Mouse (Mus musculus) limb, embryonic 15.5 days (tissue): Measurements from ENCODE around the gene Srgap3. TPM values are rescaled to one million over a fixed set of nuclear protein-coding genes. Genes with fewer than 3 reads are reported as not detected.
A peak's percentile ranks its signal among the peaks of the same experiment; 100 is the strongest.

Source experiments
- ATAC-seq: fragments of 200-750 bp; cut with Nextera tagmentation; 2 replicates; pipeline ENCODE4 v1.8.0; 2017; ENCODE audit warnings: low read depth, moderate TSS enrichment; ENCODE audit not compliant: insufficient number of reproducible peaks, low FRiP score, low TSS enrichment
- H3K27ac ChIP-seq: fragments of 300-500 bp; sonication (generic); 2 replicates; pipeline ENCODE4 v1.5.1; 2015; ENCODE audit warnings: moderate library complexity, mild to moderate bottlenecking, inconsistent platforms
- H3K27me3 ChIP-seq: fragments of 300-500 bp; sonication (generic); 2 replicates; pipeline ENCODE4 v1.6.1; 2015; ENCODE audit warnings: inconsistent platforms
- H3K36me3 ChIP-seq: fragments of 300-500 bp; sonication (generic); 2 replicates; pipeline ENCODE4 v1.6.1; 2015; ENCODE audit warnings: inconsistent platforms
- H3K4me1 ChIP-seq: fragments of 300-500 bp; sonication (generic); 2 replicates; pipeline ENCODE4 v1.6.1; 2015; ENCODE audit warnings: inconsistent platforms
- H3K4me2 ChIP-seq: fragments of 300-500 bp; sonication (generic); 2 replicates; pipeline ENCODE4 v1.6.1; 2015; ENCODE audit warnings: mild to moderate bottlenecking, inconsistent platforms
- H3K4me3 ChIP-seq: fragments of 300-500 bp; sonication (generic); 2 replicates; pipeline ENCODE4 v1.5.1; 2015; ENCODE audit warnings: mild to moderate bottlenecking, inconsistent platforms
- H3K9ac ChIP-seq: fragments of 300-500 bp; sonication (generic); 2 replicates; pipeline ENCODE4 v1.6.1; 2015; ENCODE audit warnings: inconsistent platforms
- H3K9me3 ChIP-seq: fragments of 300-500 bp; sonication (generic); 2 replicates; pipeline ENCODE4 v1.6.1; 2016; ENCODE audit warnings: inconsistent platforms
- WGBS: fragments of 180-500 bp; shearing (Covaris S2); methylation state at CpG from one replicate; pipeline ENCODE4 v1.1.7; 2015; 5-methylcytosine and 5-hydroxymethylcytosine counted together
- polyA plus RNA-seq: library from polyadenylated mRNA; unstranded; fragments of >200 nt; fragmentation: Nextera tagmentation; extraction: Ambion mirVana; gene quantifications from 2 replicates; pipeline ENCODE4 v1.2.1, GENCODE M21; 2015

Srgap3 gene
- polyA plus RNA-seq: 5.1 and 6.0 TPM in 2 replicates

- peak within 1 kb of the TSS; percentile 58 for H3K9ac ChIP-seq
- 1% methylated on average over 31 of the region's 31 CpGs for WGBS
- peaks cover 45% of the 10 kb centered on the region for H3K4me1 ChIP-seq
- H3K4me3 ChIP-seq: peak within 1 kb of the TSS; percentile 63
- H3K36me3 ChIP-seq: 0 out of 2 replicates have a peak, but pooled peaks cover 4% of the 10 kb centered on the region
- H3K27ac ChIP-seq: peak within 1 kb of the TSS; percentile 87
- peak within 1 kb of the TSS; percentile 81 for H3K4me2 ChIP-seq
- peak; percentile 88 for ATAC-seq
- H3K27me3 ChIP-seq: no peaks in the 10 kb centered on the region
- no peaks in the 10 kb centered on the region for H3K9me3 ChIP-seq
These were observed at the start of gene Srgap3 for GRCm38 (mm10) chr6:112946895-112947436. Gene Srgap3, minus strand, starts transcription at chr6:112947266.

DNA sequence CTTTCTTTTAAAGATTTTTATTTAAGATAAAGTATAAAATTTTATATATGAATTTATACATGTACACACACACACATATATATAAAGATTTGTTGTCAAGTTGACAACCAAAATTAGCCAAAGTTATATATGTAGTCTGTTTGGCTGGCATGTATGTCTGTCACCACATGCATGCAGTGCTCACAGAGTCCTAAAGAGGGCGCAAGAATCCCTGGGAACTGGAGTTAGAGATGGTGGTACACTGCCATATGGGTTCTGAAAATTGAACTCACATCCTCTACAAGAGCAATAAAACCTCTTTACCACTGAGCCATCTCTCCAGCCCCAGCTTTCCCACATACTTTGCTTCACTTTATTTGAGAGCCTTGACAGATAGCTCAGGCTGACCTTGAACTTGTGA lies 48.6 kb upstream of the Srgap3 start:
- no peak overlapping the region for H3K4me2 ChIP-seq
- WGBS: 32% methylated on average over 1 of the region's 1 CpGs
- H3K36me3 ChIP-seq: no peaks in the 10 kb centered on the region
- no peak for ATAC-seq
- H3K27ac ChIP-seq: no peak overlapping the region
- H3K27me3 ChIP-seq: no peaks in the 10 kb centered on the region
- H3K9me3 ChIP-seq: no peaks in the 10 kb centered on the region
- no peak overlapping the region for H3K4me3 ChIP-seq
- no peaks in the 10 kb centered on the region for H3K4me1 ChIP-seq
- no peak overlapping the region for H3K9ac ChIP-seq

DNA sequence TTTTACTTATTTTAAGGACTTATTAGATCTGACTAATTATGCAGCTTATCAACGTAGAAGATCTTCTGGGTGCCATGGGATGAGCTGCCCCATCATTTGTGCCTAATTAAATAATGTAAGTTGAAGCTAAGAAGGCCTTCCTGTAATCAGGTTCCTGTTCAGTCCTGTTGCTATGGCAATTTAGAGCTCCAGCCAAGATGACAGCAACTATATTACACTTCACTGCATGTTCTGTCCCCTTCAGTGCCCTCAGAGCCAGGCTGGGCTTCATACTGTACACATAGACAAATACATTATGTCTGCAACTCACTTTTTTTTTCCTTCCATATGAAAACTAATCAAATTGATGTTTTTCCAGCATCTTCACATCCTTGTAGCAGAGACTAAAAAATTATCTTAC lies 43.1 kb upstream of the Srgap3 start:
- Histone ChIP-seq H3K9ac (no peak overlapping the region), H3K27me3 (no peaks in the 10 kb centered on the region), H3K9me3 (no peaks in the 10 kb centered on the region), H3K4me1 (no peaks in the 10 kb centered on the region), H3K4me3 (no peak overlapping the region), H3K27ac (no peak overlapping the region), H3K4me2 (no peak overlapping the region), H3K36me3 (no peaks in the 10 kb centered on the region)
- WGBS: 56% methylated on average over 1 of the region's 1 CpGs
- ATAC-seq: no peak

DNA sequence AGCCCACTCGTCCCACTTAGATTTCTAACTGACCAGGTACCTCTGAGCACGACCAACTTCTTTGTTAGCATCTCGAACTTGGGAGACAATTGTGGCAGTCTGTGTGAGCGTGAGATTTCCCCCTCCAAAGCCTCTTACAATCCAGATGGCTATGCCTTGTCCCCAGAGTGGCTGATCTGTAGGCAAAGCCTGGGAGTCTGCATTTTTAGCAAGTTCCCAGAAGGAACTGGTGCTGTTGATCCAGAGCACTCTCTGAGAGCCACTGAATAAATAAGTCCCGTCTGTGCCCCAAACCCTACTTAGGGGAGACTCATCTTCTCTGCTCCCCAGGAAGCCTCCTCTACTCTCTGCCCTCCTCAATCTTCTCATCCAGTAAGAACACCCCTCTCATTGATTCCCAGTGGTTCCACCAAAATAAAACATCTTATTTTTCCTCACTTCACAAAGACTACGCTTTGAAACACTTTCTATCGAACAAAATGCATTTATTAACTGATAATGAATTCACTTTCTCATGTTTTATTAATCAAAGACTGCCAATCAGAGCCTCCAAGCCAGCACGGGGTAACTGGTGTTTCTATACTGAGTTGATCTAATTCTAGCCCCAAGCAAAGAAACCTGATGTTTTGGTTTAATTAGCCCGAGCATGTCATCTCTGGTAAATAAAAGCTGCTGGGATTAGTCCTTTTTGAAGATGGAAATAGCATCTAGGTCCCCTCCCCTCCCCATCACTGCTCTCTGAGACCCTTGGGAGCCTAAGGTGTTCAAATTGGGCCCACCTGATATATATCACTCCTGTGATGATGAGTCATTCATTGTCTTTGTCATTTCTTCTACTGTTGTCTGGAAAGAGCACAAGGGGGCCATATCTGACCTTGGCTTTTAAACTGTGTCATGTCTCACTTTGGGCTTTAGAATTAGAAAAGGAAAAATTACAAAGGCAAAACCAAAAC lies 38.6 kb upstream of the Srgap3 start:
- ATAC-seq: no peak
- Histone ChIP-seq H3K4me3 (no peak overlapping the region), H3K4me2 (no peak overlapping the region), H3K4me1 (peaks cover 6% of the 10 kb centered on the region; the same call in 1 of the 2 replicates), H3K27ac (no peak overlapping the region), H3K9me3 (no peaks in the 10 kb centered on the region), H3K36me3 (no peaks in the 10 kb centered on the region), H3K9ac (no peak overlapping the region), H3K27me3 (no peaks in the 10 kb centered on the region)
- WGBS: 54% methylated on average over 9 of the region's 9 CpGs

GRCm38 (mm10) chr6:112982241-112982640 lies 35.2 kb upstream of the Srgap3 start:
- Histone ChIP-seq H3K9ac (no peak overlapping the region), H3K4me2 (no peak overlapping the region), H3K27ac (no peak overlapping the region), H3K36me3 (no peaks in the 10 kb centered on the region), H3K9me3 (no peaks in the 10 kb centered on the region), H3K27me3 (no peaks in the 10 kb centered on the region), H3K4me1 (peaks cover 6% of the 10 kb centered on the region; the same call in 1 of the 2 replicates), H3K4me3 (no peak overlapping the region)
- WGBS: 17% methylated on average over 7 of the region's 7 CpGs
- no peak for ATAC-seq

GRCm38 (mm10) chr6:112978947-112979346 lies 31.9 kb upstream of the Srgap3 start:
- H3K27me3 ChIP-seq: no peaks in the 10 kb centered on the region
- H3K4me2 ChIP-seq: no peak overlapping the region
- no peak for ATAC-seq
- H3K9me3 ChIP-seq: no peaks in the 10 kb centered on the region
- 76% methylated on average over 3 of the region's 3 CpGs for WGBS
- no peak overlapping the region for H3K4me3 ChIP-seq
- H3K4me1 ChIP-seq: peaks cover 13% of the 10 kb centered on the region
- H3K9ac ChIP-seq: no peak overlapping the region
- no peak overlapping the region for H3K27ac ChIP-seq
- no peaks in the 10 kb centered on the region for H3K36me3 ChIP-seq

GRCm38 (mm10) chr6:112977246-112977645 lies 30.2 kb upstream of the Srgap3 start:
- Histone ChIP-seq H3K27me3 (no peaks in the 10 kb centered on the region), H3K4me2 (no peak overlapping the region), H3K36me3 (no peaks in the 10 kb centered on the region), H3K27ac (no peak overlapping the region), H3K4me1 (peaks cover 27% of the 10 kb centered on the region), H3K9me3 (no peaks in the 10 kb centered on the region), H3K4me3 (no peak overlapping the region), H3K9ac (no peak overlapping the region)
- no peak for ATAC-seq
- WGBS: 64% methylated on average over 4 of the region's 4 CpGs

- H3K36me3 ChIP-seq: no peaks in the 10 kb centered on the region
- no peak overlapping the region for H3K9ac ChIP-seq
- peaks cover 27% of the 10 kb centered on the region for H3K4me1 ChIP-seq
- no peak overlapping the region for H3K27ac ChIP-seq
- no peak overlapping the region for H3K4me2 ChIP-seq
- no peaks in the 10 kb centered on the region for H3K27me3 ChIP-seq
- no peaks in the 10 kb centered on the region for H3K9me3 ChIP-seq
- no peak overlapping the region for H3K4me3 ChIP-seq
- ATAC-seq: no peak
These were observed 29.5 kb upstream of the Srgap3 start for GRCm38 (mm10) chr6:112976541-112976940.

- Histone ChIP-seq H3K4me1 (peaks cover 29% of the 10 kb centered on the region), H3K9me3 (no peaks in the 10 kb centered on the region), H3K27me3 (no peaks in the 10 kb centered on the region), H3K27ac (no peak overlapping the region), H3K36me3 (no peaks in the 10 kb centered on the region), H3K4me2 (no peak overlapping the region), H3K4me3 (no peak overlapping the region), H3K9ac (no peak overlapping the region)
- no peak for ATAC-seq
- WGBS: 75% methylated on average over 16 of the region's 16 CpGs
These were observed 29.1 kb upstream of the Srgap3 start for GRCm38 (mm10) chr6:112976136-112976535.

GRCm38 (mm10) chr6:112973786-112974720 lies 27.0 kb upstream of the Srgap3 start:
- no peak overlapping the region for H3K4me3 ChIP-seq
- H3K9me3 ChIP-seq: no peaks in the 10 kb centered on the region
- H3K9ac ChIP-seq: no peak overlapping the region
- no peak for ATAC-seq
- peaks cover 29% of the 10 kb centered on the region for H3K4me1 ChIP-seq
- peak overlapping the region; percentile 33; the same call in 1 of the 2 replicates for H3K27ac ChIP-seq
- H3K27me3 ChIP-seq: no peaks in the 10 kb centered on the region
- H3K36me3 ChIP-seq: no peaks in the 10 kb centered on the region
- no peak overlapping the region for H3K4me2 ChIP-seq
- WGBS: 72% methylated on average over 19 of the region's 19 CpGs

DNA sequence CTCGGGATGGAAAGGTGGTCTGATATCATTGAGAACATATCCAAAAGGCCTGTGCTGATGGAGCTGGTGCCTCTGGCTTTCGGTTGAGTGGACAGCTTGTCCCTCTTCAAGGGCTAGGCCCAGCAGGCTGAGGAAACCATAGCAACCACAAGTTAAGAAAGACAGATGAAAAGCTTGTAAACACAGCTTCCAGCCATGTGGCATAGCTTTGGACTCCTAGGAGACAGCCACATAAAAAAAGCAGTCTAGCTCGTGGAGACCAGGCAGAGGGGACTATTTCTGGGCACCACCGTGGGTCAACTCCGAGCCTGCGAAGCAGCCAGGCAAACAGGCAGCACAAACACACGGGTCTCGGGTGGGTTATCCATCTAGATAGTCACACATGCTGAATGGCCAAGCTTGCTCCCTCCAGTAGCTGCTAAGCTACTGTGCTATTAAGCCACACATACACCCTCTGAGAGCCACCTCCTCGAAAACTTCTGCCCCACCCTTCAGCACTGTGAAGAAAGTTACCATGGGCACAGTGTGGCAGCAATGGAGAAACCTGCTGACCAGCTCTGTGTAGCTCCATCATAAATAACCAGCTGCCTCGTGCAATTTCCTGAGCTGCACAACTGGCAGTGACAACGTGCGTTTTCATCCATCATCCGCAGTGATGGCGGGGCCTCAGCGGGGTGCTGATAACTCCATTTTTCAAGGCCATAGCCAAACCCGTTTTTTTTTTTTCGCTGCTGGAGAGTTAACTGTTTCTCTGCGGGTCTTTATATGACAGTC lies 26.0 kb upstream of the Srgap3 start:
- WGBS: 25% methylated on average over 18 of the region's 18 CpGs
- H3K27me3 ChIP-seq: no peaks in the 10 kb centered on the region
- 0 out of 2 replicates have a peak overlapping the region, but pooled peaks have one; percentile 17 for H3K4me2 ChIP-seq
- no peak overlapping the region for H3K9ac ChIP-seq
- peaks cover 29% of the 10 kb centered on the region for H3K4me1 ChIP-seq
- ATAC-seq: no peak
- no peak overlapping the region; the same call in 1 of the 2 replicates for H3K27ac ChIP-seq
- no peak overlapping the region for H3K4me3 ChIP-seq
- H3K9me3 ChIP-seq: no peaks in the 10 kb centered on the region
- no peaks in the 10 kb centered on the region for H3K36me3 ChIP-seq
